Mouse (Mus musculus): ENCODE results near the gene Lrrc3c. TPM values are rescaled to one million over a fixed set of nuclear protein-coding genes. Genes with fewer than 3 reads are reported as not detected.

Lrrc3c gene
- polyA plus RNA-seq, 1 experiment from 2014 or later, result not detected

DNA sequence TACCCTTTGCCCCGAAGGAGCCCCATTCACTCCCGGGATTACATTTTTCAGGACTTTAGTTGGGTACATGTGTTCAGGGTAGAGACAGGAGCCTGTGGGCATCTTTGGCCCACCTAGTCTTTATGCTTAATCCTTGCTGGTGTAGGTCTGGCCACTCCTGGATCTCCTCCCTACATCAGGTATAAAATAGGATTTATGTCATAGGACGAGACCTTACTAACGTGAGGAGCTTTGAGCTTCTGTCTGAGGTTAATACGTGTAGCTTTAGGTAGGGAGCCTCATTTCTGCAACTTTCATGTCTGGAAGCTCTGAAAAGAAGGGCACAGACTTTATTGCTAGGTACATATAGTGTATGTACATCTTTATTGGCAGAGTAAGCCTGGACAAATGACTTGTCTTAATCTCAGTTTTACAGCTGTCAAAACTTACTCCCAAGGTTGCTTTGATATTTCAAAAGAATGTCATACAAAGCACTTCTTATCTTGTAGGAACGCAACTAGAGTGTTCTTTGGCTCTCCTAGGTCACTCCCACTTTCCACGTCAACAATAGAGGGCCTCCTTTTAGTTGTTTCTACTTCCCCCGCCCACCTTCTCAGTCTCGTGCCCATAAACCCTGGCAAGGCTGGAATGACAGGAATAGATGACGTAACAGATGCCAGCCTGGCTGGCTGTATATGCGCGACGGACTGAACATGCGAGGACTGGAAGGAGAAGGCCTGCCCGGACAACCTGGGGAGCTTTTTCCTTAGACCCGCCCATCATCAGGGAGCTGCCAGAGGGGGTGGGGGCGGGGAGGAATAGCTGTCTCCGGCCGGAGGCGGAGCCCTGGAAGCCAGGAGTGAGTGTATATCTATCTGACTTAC is 10.2 kb upstream of the Lrrc3c start:
- peak overlapping the region; percentile 34 for H3K9ac ChIP-seq
- H3K36me3 ChIP-seq, result peaks cover 6% of the 10 kb centered on the region; the same call in 1 of the 2 replicates
- peak overlapping the region; percentile 81 for H3K4me3 ChIP-seq (replicated peaks)
- H3K4me2 ChIP-seq (replicated peaks), result peak overlapping the region; percentile 67
- H3K27ac ChIP-seq, result peak overlapping the region; percentile 92
- no peaks in the 10 kb centered on the region for H3K27me3 ChIP-seq (replicated peaks)
- H3K4me1 ChIP-seq (replicated peaks), result peaks cover 47% of the 10 kb centered on the region
- 6% methylated on average over 20 of the region's 20 CpGs for WGBS
- H3K9me3 ChIP-seq, result no peaks in the 10 kb centered on the region
- peak; percentile 77 for ATAC-seq

DNA sequence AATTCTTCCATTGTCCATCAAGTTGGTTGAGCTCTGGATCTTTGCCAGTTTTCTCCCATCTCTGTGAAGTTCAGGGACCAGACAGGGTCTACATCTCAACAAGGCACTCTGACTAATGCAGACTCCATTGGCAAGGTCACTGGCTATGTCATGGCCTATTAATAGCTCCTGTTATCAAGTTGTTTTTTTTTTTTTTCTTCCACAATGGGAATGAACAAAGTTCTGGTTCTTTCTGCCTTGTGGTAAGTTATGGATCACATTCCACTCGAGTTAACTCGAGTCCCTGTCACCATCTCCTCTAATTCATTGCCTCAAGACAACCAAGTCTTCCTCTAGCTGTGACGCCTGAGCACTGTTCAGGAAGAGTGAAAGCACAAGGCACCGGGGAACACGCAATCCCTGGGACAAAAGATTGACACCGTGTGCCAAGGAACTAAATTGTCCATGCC is 9.2 kb upstream of the Lrrc3c start:
- H3K4me1 ChIP-seq (replicated peaks), result peaks cover 41% of the 10 kb centered on the region
- no peak overlapping the region for H3K4me3 ChIP-seq (replicated peaks)
- no peaks in the 10 kb centered on the region for H3K36me3 ChIP-seq
- ATAC-seq, result no peak
- H3K4me2 ChIP-seq (replicated peaks), result peak overlapping the region; percentile 67
- H3K9ac ChIP-seq, result no peak overlapping the region
- H3K27ac ChIP-seq, result peak overlapping the region; percentile 92
- no peaks in the 10 kb centered on the region for H3K27me3 ChIP-seq (replicated peaks)
- WGBS, result 61% methylated on average over 6 of the region's 6 CpGs
- no peaks in the 10 kb centered on the region for H3K9me3 ChIP-seq

DNA sequence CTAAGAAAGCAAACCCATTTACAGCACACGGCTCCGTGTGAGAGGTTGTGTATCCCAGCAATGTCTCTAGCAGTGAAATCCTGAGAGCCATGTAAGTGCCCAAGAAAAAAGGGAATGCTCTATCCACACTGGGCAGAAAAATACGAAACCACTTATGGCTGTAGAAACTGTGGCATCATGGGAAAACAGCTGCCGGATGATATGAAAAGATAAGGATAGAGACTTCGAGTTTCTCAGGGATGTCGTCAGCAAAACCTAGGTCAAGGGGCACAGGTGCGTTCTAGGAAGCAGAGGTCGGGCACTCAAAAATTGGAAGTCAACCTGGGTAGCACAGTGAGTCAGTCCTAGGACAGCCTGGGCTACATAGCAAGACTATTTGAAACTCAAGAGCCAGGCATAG is 8.8 kb upstream of the Lrrc3c start:
- Histone ChIP-seq H3K9ac (no peak overlapping the region), H3K27ac (peak overlapping the region; percentile 51; the same call in 1 of the 2 replicates), H3K27me3 (replicated peaks) (no peaks in the 10 kb centered on the region), H3K4me3 (replicated peaks) (no peak overlapping the region), H3K4me2 (replicated peaks) (no peak overlapping the region), H3K36me3 (no peaks in the 10 kb centered on the region), H3K9me3 (no peaks in the 10 kb centered on the region), H3K4me1 (replicated peaks) (peaks cover 39% of the 10 kb centered on the region)
- ATAC-seq, result no peak
- WGBS, result 79% methylated on average over 8 of the region's 8 CpGs

GRCm38 (mm10) chr11:98590548-98591445 is 7.3 kb upstream of the Lrrc3c start:
- no peak overlapping the region for H3K4me2 ChIP-seq (replicated peaks)
- ATAC-seq, result no peak
- H3K9me3 ChIP-seq, result no peaks in the 10 kb centered on the region
- H3K27ac ChIP-seq, result no peak overlapping the region
- no peak overlapping the region for H3K9ac ChIP-seq
- WGBS, result 63% methylated on average over 19 of the region's 19 CpGs
- H3K36me3 ChIP-seq, result no peaks in the 10 kb centered on the region
- H3K4me3 ChIP-seq (replicated peaks), result no peak overlapping the region
- peaks cover 27% of the 10 kb centered on the region for H3K4me1 ChIP-seq (replicated peaks)
- H3K27me3 ChIP-seq (replicated peaks), result no peaks in the 10 kb centered on the region

- Histone ChIP-seq H3K4me1 (replicated peaks) (0 out of 2 replicates have a peak, but pooled peaks cover 5% of the 10 kb centered on the region), H3K4me2 (replicated peaks) (no peak overlapping the region), H3K4me3 (replicated peaks) (no peak overlapping the region), H3K9ac (no peak overlapping the region), H3K27me3 (replicated peaks) (peaks cover 12% of the 10 kb centered on the region), H3K27ac (no peak overlapping the region), H3K36me3 (no peaks in the 10 kb centered on the region), H3K9me3 (no peaks in the 10 kb centered on the region)
- ATAC-seq, result no peak
- WGBS, result 71% methylated on average over 6 of the region's 6 CpGs
Measured at GRCm38 (mm10) chr11:98595021-98595420, 3.1 kb upstream of the Lrrc3c start.

- no peak for ATAC-seq
- Histone ChIP-seq H3K27ac (no peak overlapping the region), H3K36me3 (no peaks in the 10 kb centered on the region), H3K9me3 (no peaks in the 10 kb centered on the region), H3K4me2 (replicated peaks) (no peak overlapping the region), H3K27me3 (replicated peaks) (peaks cover 12% of the 10 kb centered on the region), H3K4me3 (replicated peaks) (no peak overlapping the region), H3K4me1 (replicated peaks) (0 out of 2 replicates have a peak, but pooled peaks cover 5% of the 10 kb centered on the region), H3K9ac (no peak overlapping the region)
- WGBS, result 74% methylated on average over 10 of the region's 10 CpGs
Measured at GRCm38 (mm10) chr11:98595473-98595872, 2.6 kb upstream of the Lrrc3c start.

DNA sequence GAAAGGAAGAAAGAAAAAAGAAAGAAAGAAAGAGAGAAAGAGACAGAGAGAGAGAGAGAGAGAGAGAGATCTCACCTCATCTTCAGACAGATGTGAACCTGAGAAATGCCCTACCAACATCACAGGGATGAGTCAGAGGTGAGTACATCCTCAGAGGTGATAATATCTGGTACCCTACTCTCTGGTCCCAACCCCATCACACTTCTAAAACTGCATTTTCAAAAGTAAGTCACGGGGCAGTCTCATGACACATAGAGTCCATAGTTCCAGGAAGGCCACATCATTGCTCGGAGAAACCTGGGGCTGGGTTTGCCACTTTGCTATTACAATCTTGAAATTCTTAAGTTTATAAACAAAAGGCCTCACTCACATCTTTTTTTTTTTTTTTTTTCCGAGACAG is 2.1 kb upstream of the Lrrc3c start:
- Histone ChIP-seq H3K9ac (no peak overlapping the region), H3K4me1 (replicated peaks) (0 out of 2 replicates have a peak, but pooled peaks cover 5% of the 10 kb centered on the region), H3K27me3 (replicated peaks) (peaks cover 12% of the 10 kb centered on the region), H3K27ac (no peak overlapping the region), H3K9me3 (no peaks in the 10 kb centered on the region), H3K4me2 (replicated peaks) (no peak overlapping the region), H3K36me3 (no peaks in the 10 kb centered on the region), H3K4me3 (replicated peaks) (no peak overlapping the region)
- WGBS, result 55% methylated on average over 3 of the region's 3 CpGs
- ATAC-seq, result no peak

DNA sequence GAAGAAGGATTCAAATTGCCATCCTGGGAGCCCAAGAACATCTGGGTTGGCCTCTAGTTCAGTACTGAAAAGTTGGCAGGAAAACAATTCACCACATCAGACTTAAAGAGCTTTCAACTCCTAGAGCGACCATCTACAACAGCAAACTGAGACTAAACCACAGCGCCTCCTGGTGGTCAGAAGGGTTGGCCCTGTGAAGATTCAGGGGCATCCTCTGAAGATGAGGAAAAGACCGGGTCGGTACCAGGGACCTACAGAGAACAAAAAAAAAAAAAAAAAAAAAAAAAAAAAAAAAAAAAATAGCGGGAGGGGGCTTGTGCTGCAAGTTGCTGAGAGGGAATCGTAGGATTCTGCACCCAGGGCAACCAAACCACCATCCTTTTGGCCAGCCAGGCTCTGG is 728 bp upstream of the Lrrc3c start:
- Histone ChIP-seq H3K27ac (no peak overlapping the region), H3K27me3 (replicated peaks) (peaks cover 12% of the 10 kb centered on the region), H3K4me2 (replicated peaks) (no peak overlapping the region), H3K9me3 (no peaks in the 10 kb centered on the region), H3K4me3 (replicated peaks) (no peak overlapping the region), H3K9ac (no peak overlapping the region), H3K36me3 (no peaks in the 10 kb centered on the region), H3K4me1 (replicated peaks) (peaks cover 10% of the 10 kb centered on the region; the same call in 1 of the 2 replicates)
- ATAC-seq, result 0 out of 2 replicates have a peak, but pooled peaks have one; percentile 26
- WGBS, result 42% methylated on average over 5 of the region's 6 CpGs

- no peak for ATAC-seq
- Histone ChIP-seq H3K9ac (no peak overlapping the region), H3K4me3 (replicated peaks) (no peak overlapping the region), H3K4me2 (replicated peaks) (no peak overlapping the region), H3K9me3 (no peaks in the 10 kb centered on the region), H3K4me1 (replicated peaks) (peaks cover 11% of the 10 kb centered on the region; the same call in 1 of the 2 replicates), H3K27ac (no peak overlapping the region), H3K27me3 (replicated peaks) (peaks cover 12% of the 10 kb centered on the region), H3K36me3 (no peaks in the 10 kb centered on the region)
- 67% methylated on average over 18 of the region's 18 CpGs for WGBS
Measured at GRCm38 (mm10) chr11:98598851-98599290, 780 bp downstream of the Lrrc3c start.

- no peak overlapping the region for H3K4me2 ChIP-seq (replicated peaks)
- H3K9me3 ChIP-seq, result no peaks in the 10 kb centered on the region
- H3K27ac ChIP-seq, result no peak overlapping the region
- 35% methylated on average over 18 of the region's 18 CpGs for WGBS
- H3K36me3 ChIP-seq, result no peaks in the 10 kb centered on the region
- no peak for ATAC-seq
- H3K9ac ChIP-seq, result no peak overlapping the region
- H3K4me3 ChIP-seq (replicated peaks), result no peak overlapping the region
- peaks cover 12% of the 10 kb centered on the region for H3K27me3 ChIP-seq (replicated peaks)
- peaks cover 11% of the 10 kb centered on the region; the same call in 1 of the 2 replicates for H3K4me1 ChIP-seq (replicated peaks)
Measured at GRCm38 (mm10) chr11:98599291-98599690, 1.2 kb downstream of the Lrrc3c start.

- H3K27me3 ChIP-seq (replicated peaks), result peaks cover 12% of the 10 kb centered on the region
- H3K4me1 ChIP-seq (replicated peaks), result peaks cover 11% of the 10 kb centered on the region; the same call in 1 of the 2 replicates
- 0 out of 2 replicates have a peak overlapping the region, but pooled peaks have one; percentile 6 for H3K9ac ChIP-seq
- H3K9me3 ChIP-seq, result no peaks in the 10 kb centered on the region
- no peaks in the 10 kb centered on the region for H3K36me3 ChIP-seq
- H3K27ac ChIP-seq, result no peak overlapping the region
- WGBS, result 2% methylated on average over 20 of the region's 20 CpGs
- peak overlapping the region; percentile 40 for H3K4me3 ChIP-seq (replicated peaks)
- peak overlapping the region; percentile 69 for H3K4me2 ChIP-seq (replicated peaks)
- peak; percentile 85 for ATAC-seq
Measured at GRCm38 (mm10) chr11:98602090-98602690, 4.1 kb downstream of the Lrrc3c start.
